Mouse (Mus musculus) intestine, postnatal 0 days (tissue): ENCODE results near the gene Crk. TPM values are rescaled to one million over a fixed set of nuclear protein-coding genes. Genes with fewer than 3 reads are reported as not detected.

Source experiments
- ATAC-seq: fragments of 200-750 bp; cut with Nextera tagmentation; 2 replicates; pipeline ENCODE4 v1.8.0; 2017; ENCODE audit warnings: mild to moderate bottlenecking, moderate TSS enrichment, moderate library complexity
- H3K27ac ChIP-seq: fragments of 300-500 bp; sonication (generic); 2 replicates; pipeline ENCODE4 v1.5.1; 2014; ENCODE audit warnings: mild to moderate bottlenecking, low read depth, low read length, moderate library complexity
- H3K27me3 ChIP-seq: fragments of 300-500 bp; sonication (generic); replicated peaks from 2 replicates; pipeline ENCODE4 v1.6.1; 2014; ENCODE audit warnings: low read length, mixed read lengths; ENCODE audit not compliant: control insufficient read depth, insufficient read depth
- H3K36me3 ChIP-seq: fragments of 300-500 bp; sonication (generic); 2 replicates; pipeline ENCODE4 v1.6.1; 2014; ENCODE audit warnings: mild to moderate bottlenecking, moderate library complexity; ENCODE audit not compliant: control insufficient read depth, insufficient read depth
- H3K4me1 ChIP-seq: fragments of 300-500 bp; sonication (generic); replicated peaks from 2 replicates; pipeline ENCODE4 v1.6.1; 2014; ENCODE audit warnings: antibody characterized with exemption, low read length, mixed read lengths; ENCODE audit not compliant: control insufficient read depth, insufficient read depth
- H3K4me2 ChIP-seq: fragments of 300-500 bp; sonication (generic); replicated peaks from 2 replicates; pipeline ENCODE4 v1.6.1; 2014; ENCODE audit warnings: low read depth, mild to moderate bottlenecking, moderate library complexity
- H3K4me3 ChIP-seq: fragments of 300-500 bp; sonication (generic); 2 replicates; pipeline ENCODE4 v1.5.1; 2014; ENCODE audit warnings: low read depth, low read length
- H3K9ac ChIP-seq: fragments of 300-500 bp; sonication (generic); 2 replicates; pipeline ENCODE4 v1.6.1; 2014; ENCODE audit warnings: mild to moderate bottlenecking, low read depth, low read length
- H3K9me3 ChIP-seq: fragments of 300-500 bp; sonication (generic); 2 replicates; pipeline ENCODE4 v1.6.1; 2016; ENCODE audit warnings: mixed run types; ENCODE audit not compliant: control insufficient read depth
- CTCF ChIP-seq: sonication (generic); IDR thresholded peaks from 2 replicates; pipeline ENCODE4 v1.5.1; 2016; ENCODE audit warnings: low read depth, mild to moderate bottlenecking, control low read depth, antibody characterized with exemption, moderate library complexity
- WGBS: fragments of 180-500 bp; shearing (Covaris S2); extraction: QIAGEN DNeasy Blood & Tissue Kit; methylation state at CpG from one replicate; pipeline ENCODE4 v1.1.7; 2014; 5-methylcytosine and 5-hydroxymethylcytosine counted together
- polyA plus RNA-seq: library from polyadenylated mRNA; unstranded; fragments of >200 nt; fragmentation: Nextera tagmentation; extraction: Ambion mirVana; gene quantifications from 2 replicates; pipeline ENCODE4 v1.2.1, GENCODE M21; 2015

The Crk gene
- polyA plus RNA-seq, 1 experiment from 2014 or later, result 64.8 TPM

DNA sequence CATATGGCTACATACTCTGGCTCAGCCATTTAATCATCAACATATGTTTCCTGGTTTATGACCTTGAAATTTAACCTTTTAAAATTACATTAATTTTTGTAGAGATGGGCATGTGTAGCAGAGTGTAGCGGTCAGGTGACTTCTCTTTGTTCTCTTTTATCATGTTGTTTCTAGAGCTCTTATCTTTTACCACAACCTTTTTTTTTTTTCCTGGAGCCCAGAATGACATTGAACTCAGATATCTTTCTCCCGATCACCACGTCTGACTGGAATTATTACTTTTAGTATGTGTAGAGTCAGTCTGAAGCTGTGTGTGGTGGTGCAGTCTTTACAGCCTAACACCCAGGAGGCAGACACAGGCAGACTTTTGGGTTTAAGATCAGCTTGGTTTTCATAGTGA is 62.6 kb downstream of the Crk start:
- TF ChIP-seq CTCF, result no peak
- Histone ChIP-seq H3K4me3 (no peak overlapping the region), H3K4me1 (peaks cover 12% of the 10 kb centered on the region), H3K27me3 (no peaks in the 10 kb centered on the region), H3K9me3 (no peaks in the 10 kb centered on the region), H3K9ac (no peak overlapping the region), H3K27ac (no peak overlapping the region; the same call in 1 of the 2 replicates), H3K36me3 (no peaks in the 10 kb centered on the region; the same call in 1 of the 2 replicates), H3K4me2 (no peak overlapping the region)
- WGBS, result 44% methylated on average over 3 of the region's 3 CpGs
- 0 out of 2 replicates have a peak, but pooled peaks have one; percentile 13 for ATAC-seq

DNA sequence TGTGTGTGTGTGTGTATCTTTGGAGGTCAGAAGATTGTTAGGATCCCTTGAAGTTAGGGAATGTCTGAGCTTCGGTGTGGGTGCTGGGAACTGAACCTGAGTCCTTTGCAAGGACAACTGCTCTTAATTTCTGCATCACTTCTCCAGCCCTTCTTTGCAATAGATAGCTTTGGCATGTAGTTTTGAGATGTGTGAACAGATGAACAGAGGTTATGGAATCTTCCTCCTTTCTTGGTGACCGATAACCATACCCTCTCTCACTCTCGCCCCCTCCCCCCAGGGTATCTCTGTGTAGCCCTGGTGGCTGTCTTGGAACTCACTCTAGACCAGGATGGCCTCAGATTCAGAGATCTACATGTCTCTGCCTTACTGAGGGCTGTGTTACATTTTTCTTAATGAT is 65.7 kb downstream of the Crk start:
- no peaks in the 10 kb centered on the region for H3K9me3 ChIP-seq
- TF ChIP-seq CTCF, result no peak
- no peaks in the 10 kb centered on the region for H3K27me3 ChIP-seq
- H3K9ac ChIP-seq, result no peak overlapping the region
- peaks cover 14% of the 10 kb centered on the region for H3K4me1 ChIP-seq
- ATAC-seq, result no peak
- no peaks in the 10 kb centered on the region for H3K36me3 ChIP-seq
- H3K4me2 ChIP-seq, result no peak overlapping the region
- no peak overlapping the region for H3K4me3 ChIP-seq
- 88% methylated on average over 3 of the region's 3 CpGs for WGBS
- H3K27ac ChIP-seq, result no peak overlapping the region

DNA sequence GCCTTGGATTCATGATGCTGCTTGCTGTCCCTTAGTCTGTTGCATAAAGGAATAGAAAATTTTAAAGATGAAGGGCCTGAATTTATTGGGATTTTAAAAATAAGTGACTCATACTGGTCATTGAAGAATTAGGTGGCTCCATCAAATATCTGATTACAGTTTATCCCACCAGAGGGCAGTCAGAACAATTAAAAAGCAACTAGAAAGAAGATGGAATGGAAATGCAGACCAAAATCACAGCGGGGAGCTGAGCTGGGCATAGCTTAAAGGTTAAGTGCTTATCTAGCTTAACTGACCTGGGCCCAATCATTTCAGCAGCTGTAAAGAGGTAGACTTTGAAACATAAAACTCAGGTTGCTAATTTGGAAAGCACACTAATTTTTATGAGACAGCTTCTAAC is 71.5 kb downstream of the Crk start:
- Histone ChIP-seq H3K9me3 (no peaks in the 10 kb centered on the region), H3K27me3 (no peaks in the 10 kb centered on the region), H3K4me1 (0 out of 2 replicates have a peak, but pooled peaks cover 3% of the 10 kb centered on the region), H3K9ac (no peak overlapping the region), H3K36me3 (peaks cover 2% of the 10 kb centered on the region; the same call in 1 of the 2 replicates), H3K4me2 (no peak overlapping the region), H3K4me3 (no peak overlapping the region), H3K27ac (no peak overlapping the region)
- no peak for ATAC-seq
- 0 out of 2 replicates have a peak, but pooled peaks have one; percentile 25 for TF ChIP-seq CTCF
- WGBS, result 39% methylated on average over 1 of the region's 1 CpGs

DNA sequence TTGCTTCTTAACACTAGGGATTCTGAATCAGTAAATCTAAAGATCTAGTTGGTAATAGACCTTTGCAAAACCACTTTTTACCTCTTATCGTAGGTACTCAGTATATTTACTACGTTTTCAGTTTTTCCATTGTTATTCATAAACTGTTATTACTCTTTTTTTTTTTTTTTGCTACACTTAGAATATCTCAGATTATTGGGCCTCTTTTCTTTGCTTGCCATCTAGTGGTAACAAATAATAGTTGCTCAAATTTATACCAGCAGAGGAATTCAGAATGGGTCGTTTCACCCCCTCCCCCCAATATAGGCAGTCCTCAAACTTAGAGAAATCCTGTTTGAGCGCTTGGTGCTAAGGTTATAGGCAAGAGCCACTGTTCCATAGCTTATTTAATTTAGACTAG is 72.0 kb downstream of the Crk start:
- Histone ChIP-seq H3K4me3 (no peak overlapping the region), H3K36me3 (peaks cover 8% of the 10 kb centered on the region; the same call in 1 of the 2 replicates), H3K9me3 (no peaks in the 10 kb centered on the region), H3K27ac (no peak overlapping the region), H3K4me1 (0 out of 2 replicates have a peak, but pooled peaks cover 3% of the 10 kb centered on the region), H3K4me2 (no peak overlapping the region), H3K9ac (no peak overlapping the region), H3K27me3 (no peaks in the 10 kb centered on the region)
- WGBS, result 66% methylated on average over 4 of the region's 4 CpGs
- ATAC-seq, result no peak
- TF ChIP-seq CTCF, result peak; percentile 51

Other genes starting within 250 kb of the Crk start
- 2.7 and 4.0 TPM in 2 replicates for gene Serpinf2, start 239.7 kb upstream of the Crk start, polyA plus RNA-seq
- gene Wdr81, start 224.5 kb upstream of the Crk start, polyA plus RNA-seq, result 8.8 and 9.9 TPM in 2 replicates
- gene Tlcd2, start 217.5 kb upstream of the Crk start, polyA plus RNA-seq, result 52.7 and 53.9 TPM in 2 replicates
- gene Prpf8, start 192.4 kb upstream of the Crk start, polyA plus RNA-seq, result 15.4 and 15.5 TPM in 2 replicates
- 6.8 and 6.9 TPM in 2 replicates for gene Rilp, start 169.2 kb upstream of the Crk start, polyA plus RNA-seq
- 2.8 and 3.2 TPM in 2 replicates for gene Scarf1, start 165.7 kb upstream of the Crk start, polyA plus RNA-seq
- gene Slc43a2, start 147.6 kb upstream of the Crk start, polyA plus RNA-seq, result 46.4 and 59.5 TPM in 2 replicates
- 160 and 161 TPM in 2 replicates for gene Pitpna, start 91.2 kb upstream of the Crk start, polyA plus RNA-seq
- 20.6 and 23.8 TPM in 2 replicates for gene Inpp5k, start 48.3 kb upstream of the Crk start, polyA plus RNA-seq
- 27.7 and 28.3 TPM in 2 replicates for gene Myo1c, start 28.8 kb upstream of the Crk start, polyA plus RNA-seq
- 365 and 373 TPM in 2 replicates for gene Ywhae, start 53.6 kb downstream of the Crk start, polyA plus RNA-seq
- gene Doc2b, start 116.8 kb downstream of the Crk start, polyA plus RNA-seq, result 0.72 TPM in 2 replicates